Mouse (Mus musculus): Measurements from ENCODE around the gene Jhy.

- TF ChIP-seq CTCF (IDR thresholded peaks at IDR 0.05; ENCODE audit: control insufficient read depth, insufficient read depth, insufficient read length) (no peak), CEBPB (IDR thresholded peaks at IDR 0.05; ENCODE audit: low read depth) (no peak), USF1 (IDR thresholded peaks at IDR 0.05; ENCODE audit: low read depth) (no peak), MYOD1 (IDR thresholded peaks at IDR 0.05; ENCODE audit: control insufficient read depth, insufficient read length, low read depth) (no peak), MAX (IDR thresholded peaks at IDR 0.05) (no peak), MYOG (IDR thresholded peaks at IDR 0.05; ENCODE audit: control insufficient read depth, extremely low read depth, insufficient read length) (no peak), FOSL1 (IDR thresholded peaks at IDR 0.05; ENCODE audit: insufficient read depth, low read length, poor library complexity, severe bottlenecking) (no peak)
Observed at GRCm38 (mm10) chr9:41007785-41008184, 43.9 kb upstream of the Jhy start.
